Mouse (Mus musculus) neutrophil, adult 5-6 weeks (primary cell): Measurements from ENCODE around the gene Rbms3. TPM values are rescaled to one million over a fixed set of nuclear protein-coding genes. Genes with fewer than 3 reads are reported as not detected.

Source experiments
- ATAC-seq: fragments of 151-379, 151-347 bp; 2 replicates; pipeline ENCODE4 v1.8.0; 2017; ENCODE audit warnings: mild to moderate bottlenecking, moderate TSS enrichment; ENCODE audit not compliant: insufficient number of reproducible peaks, poor library complexity, low FRiP score, severe bottlenecking; ENCODE audit errors: extremely low read depth
- total RNA-seq: library from RNA; stranded (forward); fragments of 200-1000 nt; gene quantifications from 2 replicates; pipeline ENCODE4 v1.2.3, GENCODE M21; 2017

Gene Rbms3
- total RNA-seq, 1 experiment from 2014 or later = not detected

DNA sequence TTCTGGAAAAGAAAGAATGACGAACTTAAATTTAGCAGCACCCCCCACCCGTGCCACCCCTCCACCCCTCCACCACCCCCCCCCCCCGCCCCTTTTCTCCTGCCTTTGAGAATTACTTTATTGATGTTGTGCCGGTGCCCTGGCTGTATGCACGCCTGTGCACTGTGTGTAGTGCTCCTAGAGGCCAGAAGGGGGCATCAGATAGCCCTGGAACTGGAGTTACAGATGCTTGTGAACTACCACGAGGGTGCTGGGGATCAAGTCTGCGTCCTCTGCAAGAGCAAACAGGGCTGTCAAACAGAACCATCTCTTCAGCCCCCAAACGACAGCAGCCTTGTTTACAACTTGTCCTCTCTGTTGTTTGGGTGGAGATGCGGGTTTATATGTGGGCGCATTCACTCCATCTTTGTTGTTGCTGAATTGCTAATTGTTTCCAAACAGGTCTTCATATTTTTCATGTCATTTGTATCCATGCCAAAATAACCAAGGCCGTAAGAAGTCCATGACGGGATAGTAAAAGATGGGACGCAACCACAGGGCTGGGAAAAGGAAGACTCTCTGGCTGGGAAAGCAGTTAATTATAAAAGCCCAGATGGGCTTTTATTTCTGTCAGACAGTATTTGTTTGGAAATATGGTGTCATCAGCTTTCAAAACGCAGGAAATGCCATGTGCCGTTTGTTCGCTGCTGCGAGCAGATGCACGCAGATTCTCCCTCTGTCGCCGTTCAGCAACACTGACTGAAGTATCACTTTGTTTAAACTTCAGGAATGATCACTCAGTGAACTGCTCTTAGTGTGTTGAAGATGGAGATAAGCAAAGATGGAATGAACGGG is 652.9 kb downstream of the Rbms3 start:
- ATAC-seq = no peak

DNA sequence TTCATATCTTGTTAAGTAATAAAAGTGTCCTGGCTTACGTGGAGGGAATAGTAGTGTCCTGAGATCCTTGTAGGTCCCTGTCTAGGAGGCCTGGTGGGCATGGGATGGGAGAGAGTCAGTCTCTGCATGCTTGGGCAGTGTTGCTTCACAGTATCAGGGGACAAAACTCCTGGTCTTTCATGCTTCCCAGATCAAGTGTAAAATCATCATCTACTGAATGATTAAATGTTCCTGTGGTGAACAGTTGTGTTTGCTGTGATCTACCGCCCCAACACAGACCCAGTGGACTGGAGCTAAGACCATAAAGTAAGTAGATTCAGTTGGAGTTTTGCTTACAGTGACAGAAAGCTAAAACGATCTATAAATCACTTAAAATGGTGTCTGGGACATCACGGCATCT is 654.4 kb downstream of the Rbms3 start:
- ATAC-seq = no peak

DNA sequence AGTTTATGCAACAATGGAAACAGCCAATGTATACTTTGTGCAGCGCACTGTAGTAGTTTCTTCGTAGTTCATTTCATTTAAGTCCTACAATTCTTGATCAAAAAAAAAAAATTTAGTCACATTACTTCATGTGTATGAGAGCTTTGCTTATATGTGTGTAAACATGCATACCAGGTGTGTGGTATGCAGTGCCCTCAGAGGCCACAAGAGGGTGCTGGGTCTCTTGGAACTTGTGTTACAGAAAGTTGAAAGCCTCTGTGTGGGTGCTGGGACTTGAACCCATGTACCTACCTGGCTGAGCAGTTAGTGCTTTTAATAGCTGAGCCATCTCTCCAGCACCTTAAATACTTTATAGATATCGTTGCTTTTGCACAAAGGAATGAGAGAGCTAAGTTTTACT is 655.6 kb downstream of the Rbms3 start:
- no peak for ATAC-seq

DNA sequence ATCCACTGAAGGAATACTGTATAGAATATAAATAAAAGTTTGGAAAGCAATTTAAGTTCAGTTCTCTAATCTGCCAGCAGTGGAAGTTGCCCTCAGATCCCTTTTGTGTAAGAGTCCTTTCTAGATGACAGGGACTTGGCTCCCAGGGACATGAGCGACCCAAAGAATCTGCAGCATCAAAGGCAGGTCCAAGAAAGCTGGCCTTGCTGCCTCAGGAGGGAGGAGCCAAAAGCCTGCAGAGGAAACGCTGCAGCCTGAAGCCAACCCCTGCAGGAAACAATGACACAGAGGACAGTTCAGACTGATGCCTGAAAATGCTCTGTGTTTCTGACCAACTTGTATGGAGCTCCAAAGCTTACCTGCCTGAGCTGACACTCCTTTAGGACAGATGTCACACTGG is 656.1 kb downstream of the Rbms3 start:
- ATAC-seq = no peak

DNA sequence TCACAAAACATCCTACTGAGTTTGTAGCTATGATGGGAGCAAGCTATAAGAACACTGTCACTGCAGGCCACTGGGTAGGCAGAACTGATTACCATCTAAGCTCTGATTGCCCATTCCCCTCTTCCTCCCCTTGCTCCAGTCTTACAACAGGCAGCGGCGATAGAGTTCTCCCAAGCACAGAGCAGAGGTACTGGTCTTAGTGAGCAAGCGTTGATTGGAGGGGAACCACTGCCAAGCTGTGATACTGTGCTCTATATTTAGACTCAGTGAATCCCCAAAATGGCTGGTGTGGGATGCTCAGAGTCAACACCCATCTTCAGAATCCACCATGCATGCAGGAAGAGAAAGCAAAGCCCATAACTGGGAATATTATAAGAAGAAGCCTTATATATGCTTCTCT is 662.4 kb downstream of the Rbms3 start:
- ATAC-seq = no peak

DNA sequence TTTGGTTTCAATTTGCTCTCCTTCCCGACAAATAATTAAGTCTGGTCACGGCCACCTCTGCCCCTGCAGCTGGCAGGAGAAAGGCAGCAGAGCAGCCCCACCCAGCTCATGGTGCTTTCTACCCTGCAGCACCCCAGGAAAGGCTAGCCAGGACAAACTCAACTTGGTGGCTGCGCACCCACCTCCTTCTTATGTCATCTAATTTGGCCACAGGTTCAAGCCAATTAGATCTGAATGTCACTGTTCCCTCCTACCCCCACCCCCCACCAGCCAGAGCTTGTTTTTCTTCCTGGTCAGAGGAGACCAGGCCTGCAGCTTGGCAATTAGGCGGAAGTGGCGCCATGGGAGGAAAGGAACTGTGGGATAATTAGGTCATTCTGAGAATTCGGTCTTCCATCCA is 664.0 kb downstream of the Rbms3 start:
- no peak for ATAC-seq

DNA sequence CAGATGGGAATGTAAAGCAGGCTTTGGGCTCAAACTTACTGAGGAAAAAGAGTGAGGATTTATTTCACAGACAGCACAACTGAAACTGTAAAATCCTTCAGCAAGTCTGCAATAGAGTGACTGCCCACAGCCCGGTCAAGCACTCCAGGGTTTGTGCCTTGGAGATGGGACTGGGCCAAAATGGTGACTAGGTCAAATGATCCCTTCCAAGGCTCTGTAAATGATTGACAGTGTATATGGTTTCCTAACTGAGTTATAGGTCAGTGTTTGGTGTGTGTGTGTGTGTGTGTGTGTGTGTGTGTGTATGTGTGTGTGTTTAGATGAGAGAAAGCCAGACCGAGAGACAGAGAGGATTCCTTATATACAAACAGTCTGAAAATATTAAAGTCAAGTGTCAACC is 673.6 kb downstream of the Rbms3 start:
- no peak for ATAC-seq

- ATAC-seq = no peak
Observed at GRCm38 (mm10) chr9:116948211-116948610, 681.5 kb downstream of the Rbms3 start.

- no peak for ATAC-seq
Observed at GRCm38 (mm10) chr9:116947369-116947768, 682.3 kb downstream of the Rbms3 start.

- no peak for ATAC-seq
Observed at GRCm38 (mm10) chr9:116946787-116947186, 682.9 kb downstream of the Rbms3 start.

DNA sequence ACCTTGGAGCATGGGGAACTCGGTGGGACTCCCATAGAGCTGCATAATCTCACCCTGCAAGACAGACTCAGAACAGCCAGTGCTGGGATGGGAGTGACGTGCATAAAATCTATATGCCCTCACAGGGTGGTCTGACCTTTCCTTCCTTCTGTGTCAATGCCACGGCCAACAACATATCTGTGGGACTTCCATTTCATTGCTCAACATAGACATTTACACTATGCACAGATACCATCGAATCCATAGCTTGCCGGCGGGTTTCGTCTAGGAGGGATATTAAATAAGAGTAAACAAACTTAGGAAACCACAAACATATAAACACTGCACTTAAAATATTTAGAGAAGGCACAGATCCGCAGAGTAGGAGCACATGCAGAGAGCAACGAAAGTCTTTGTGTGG is 684.0 kb downstream of the Rbms3 start:
- ATAC-seq = no peak

GRCm38 (mm10) chr9:116943902-116944301 is 685.8 kb downstream of the Rbms3 start:
- no peak for ATAC-seq

- no peak for ATAC-seq
Observed at GRCm38 (mm10) chr9:116941116-116941515, 688.6 kb downstream of the Rbms3 start.

- ATAC-seq = no peak
Observed at GRCm38 (mm10) chr9:116940693-116941092, 689.0 kb downstream of the Rbms3 start.

- ATAC-seq = no peak
Observed at GRCm38 (mm10) chr9:116928338-116928737, 701.4 kb downstream of the Rbms3 start.

GRCm38 (mm10) chr9:116923151-116923550 is 706.6 kb downstream of the Rbms3 start:
- ATAC-seq = no peak

GRCm38 (mm10) chr9:116922561-116922960 is 707.2 kb downstream of the Rbms3 start:
- ATAC-seq = no peak

- no peak for ATAC-seq
Observed at GRCm38 (mm10) chr9:116919441-116920019, 710.2 kb downstream of the Rbms3 start.

DNA sequence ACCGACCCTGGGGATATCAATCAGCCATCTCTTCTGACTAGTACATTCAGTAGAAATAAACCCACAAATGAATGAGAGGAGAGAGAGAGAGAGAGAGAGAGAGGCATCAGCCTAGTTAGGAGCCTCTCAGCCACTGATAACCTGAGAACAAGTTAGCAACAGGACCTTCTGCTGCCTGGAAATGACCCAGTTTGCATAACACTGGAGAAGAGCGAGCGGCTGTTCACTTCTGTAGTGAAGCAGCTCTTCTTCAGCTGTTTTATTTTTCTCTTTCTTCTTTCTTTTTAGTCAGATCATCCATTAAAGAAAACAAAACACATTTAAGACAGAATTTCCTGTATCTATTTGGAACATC is 717.2 kb downstream of the Rbms3 start:
- ATAC-seq = no peak

DNA sequence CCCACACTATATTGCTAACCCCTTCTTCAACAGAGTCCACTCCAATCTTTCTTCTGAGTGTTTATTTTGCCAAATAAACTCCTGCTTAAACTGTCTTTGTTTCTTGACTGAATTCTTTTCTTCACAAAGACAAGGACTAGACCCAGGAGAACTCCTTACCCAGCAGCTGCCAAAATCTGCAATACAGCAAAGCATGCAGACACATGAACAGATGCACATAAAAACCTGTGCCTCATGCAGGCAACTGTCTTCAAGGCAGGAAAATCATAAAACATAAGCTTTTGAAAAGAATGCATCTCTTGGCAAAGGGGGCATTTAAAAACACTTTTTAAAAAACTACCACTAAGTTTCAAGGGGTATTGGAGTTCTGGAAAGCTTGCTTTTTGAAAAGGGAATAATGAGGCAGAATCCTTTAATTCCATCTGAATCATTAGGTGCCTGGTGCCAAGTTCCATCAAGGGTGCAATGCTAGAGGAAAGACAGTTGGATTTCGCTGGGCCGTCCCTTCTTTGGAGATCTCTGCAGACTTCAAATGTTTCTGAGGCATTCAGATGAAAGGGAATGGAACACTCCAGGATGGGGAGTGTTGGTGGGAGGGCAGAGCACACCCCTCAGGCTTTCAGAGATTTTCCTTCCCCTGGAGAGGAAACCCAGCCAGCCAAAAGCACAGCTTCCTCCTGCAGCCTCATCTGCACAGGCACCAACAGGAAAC is 717.8 kb downstream of the Rbms3 start:
- no peak for ATAC-seq
